Mouse (Mus musculus): Measurements from ENCODE around the gene Tpi1. TPM values are rescaled to one million over a fixed set of nuclear protein-coding genes. Genes with fewer than 3 reads are reported as not detected.
A peak's percentile ranks its signal among the peaks of the same experiment; 100 is the strongest.

Gene Tpi1
- polyA plus RNA-seq, 1 experiment from 2014 or later: 393 TPM

DNA sequence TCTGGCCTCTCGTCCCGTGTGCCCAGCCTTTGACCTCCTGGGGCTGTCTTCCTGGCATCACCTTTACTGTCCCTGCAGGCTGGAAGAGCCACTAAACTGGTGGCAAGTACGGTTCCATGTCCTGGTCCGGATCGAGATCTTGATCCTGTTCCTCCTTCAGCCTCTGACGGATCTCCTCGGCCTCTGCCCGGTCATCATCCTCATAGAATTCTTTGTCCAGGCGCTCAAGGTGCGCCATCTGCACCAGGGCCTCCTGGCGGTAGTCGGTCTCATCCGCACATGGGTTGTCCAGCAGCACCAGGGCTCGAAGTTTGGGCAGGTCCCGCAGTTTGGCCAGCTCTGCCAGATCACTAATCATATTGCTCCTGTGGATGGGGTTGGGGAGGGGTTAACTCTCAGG lies 43.6 kb downstream of the Tpi1 start:
- no peak overlapping the region for H3K27ac ChIP-seq (ENCODE audit: low read depth, low read length)
- ATAC-seq (ENCODE audit: low read depth): no peak
- H3K36me3 ChIP-seq (ENCODE audit: control insufficient read depth, insufficient read depth, low read length): no peaks in the 10 kb centered on the region
- peaks cover 9% of the 10 kb centered on the region for H3K4me1 ChIP-seq (ENCODE audit: control insufficient read depth, insufficient read depth, low read length)
- H3K9ac ChIP-seq (replicated peaks; ENCODE audit: low read depth, low read length): no peak overlapping the region
- no peaks in the 10 kb centered on the region; the same call in 1 of the 2 replicates for H3K27me3 ChIP-seq (ENCODE audit: control insufficient read depth, insufficient read depth, low read length)
- H3K4me2 ChIP-seq (ENCODE audit: low read depth, low read length): no peak overlapping the region
- no peaks in the 10 kb centered on the region for H3K9me3 ChIP-seq (ENCODE audit: control insufficient read depth, low read length)
- WGBS: 90% methylated on average over 15 of the region's 15 CpGs
- no peak overlapping the region for H3K4me3 ChIP-seq (ENCODE audit: low read depth, low read length)

GRCm38 (mm10) chr6:124770013-124770412 lies 44.1 kb downstream of the Tpi1 start:
- H3K4me1 ChIP-seq (ENCODE audit: control insufficient read depth, insufficient read depth, low read length): peaks cover 9% of the 10 kb centered on the region
- peak overlapping the region; percentile 71 for H3K4me2 ChIP-seq (ENCODE audit: low read depth, low read length)
- H3K27ac ChIP-seq (ENCODE audit: low read depth, low read length): peak overlapping the region; percentile 52
- peak overlapping the region; percentile 57 for H3K9ac ChIP-seq (replicated peaks; ENCODE audit: low read depth, low read length)
- no peak for ATAC-seq (ENCODE audit: low read depth)
- no peaks in the 10 kb centered on the region for H3K9me3 ChIP-seq (ENCODE audit: control insufficient read depth, low read length)
- H3K4me3 ChIP-seq (ENCODE audit: low read depth, low read length): peak overlapping the region; percentile 47
- no peaks in the 10 kb centered on the region; the same call in 1 of the 2 replicates for H3K27me3 ChIP-seq (ENCODE audit: control insufficient read depth, insufficient read depth, low read length)
- H3K36me3 ChIP-seq (ENCODE audit: control insufficient read depth, insufficient read depth, low read length): no peaks in the 10 kb centered on the region
- WGBS: 56% methylated on average over 7 of the region's 7 CpGs

GRCm38 (mm10) chr6:124769101-124769765 lies 44.9 kb downstream of the Tpi1 start, which contains the start of gene Eno2:
Gene Eno2, minus strand, starts transcription at chr6:124769673.
- Histone ChIP-seq H3K9ac (replicated peaks; ENCODE audit: low read depth, low read length) (peak within 1 kb of the TSS; percentile 57), H3K4me1 (ENCODE audit: control insufficient read depth, insufficient read depth, low read length) (peaks cover 9% of the 10 kb centered on the region), H3K9me3 (ENCODE audit: control insufficient read depth, low read length) (no peaks in the 10 kb centered on the region), H3K4me2 (ENCODE audit: low read depth, low read length) (peak within 1 kb of the TSS; percentile 71), H3K4me3 (ENCODE audit: low read depth, low read length) (peak within 1 kb of the TSS; percentile 47), H3K36me3 (ENCODE audit: control insufficient read depth, insufficient read depth, low read length) (no peaks in the 10 kb centered on the region), H3K27ac (ENCODE audit: low read depth, low read length) (peak within 1 kb of the TSS; percentile 64), H3K27me3 (ENCODE audit: control insufficient read depth, insufficient read depth, low read length) (no peaks in the 10 kb centered on the region; the same call in 1 of the 2 replicates)
- whole genome bisulfite sequencing: 2% methylated on average over 53 of the region's 54 CpGs
- peak; percentile 90 for ATAC-seq (ENCODE audit: low read depth)

DNA sequence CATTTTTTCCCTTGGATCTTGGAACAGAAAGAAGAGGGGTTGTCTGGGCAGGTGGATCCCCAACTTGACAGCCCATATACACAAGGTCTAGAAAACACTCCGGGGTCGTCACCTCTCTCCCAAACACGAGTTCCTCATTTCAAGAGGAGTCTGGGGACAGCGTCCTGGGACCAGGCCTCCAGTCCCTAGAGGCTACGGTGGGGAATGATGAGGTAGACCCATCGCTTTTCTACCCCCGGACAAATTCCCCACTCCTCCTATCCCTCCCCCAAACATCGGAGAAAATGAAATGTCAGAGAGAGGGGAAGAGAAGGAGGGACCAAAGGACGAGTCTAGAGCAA lies 45.4 kb downstream of the Tpi1 start:
- Histone ChIP-seq H3K36me3 (ENCODE audit: control insufficient read depth, insufficient read depth, low read length) (no peaks in the 10 kb centered on the region), H3K4me1 (ENCODE audit: control insufficient read depth, insufficient read depth, low read length) (peaks cover 9% of the 10 kb centered on the region), H3K9me3 (ENCODE audit: control insufficient read depth, low read length) (no peaks in the 10 kb centered on the region), H3K4me2 (ENCODE audit: low read depth, low read length) (peak overlapping the region; percentile 71), H3K9ac (replicated peaks; ENCODE audit: low read depth, low read length) (peak overlapping the region; percentile 57; the same call in 1 of the 2 replicates), H3K4me3 (ENCODE audit: low read depth, low read length) (peak overlapping the region; percentile 47), H3K27ac (ENCODE audit: low read depth, low read length) (peak overlapping the region; percentile 64; the same call in 1 of the 2 replicates), H3K27me3 (ENCODE audit: control insufficient read depth, insufficient read depth, low read length) (no peaks in the 10 kb centered on the region; the same call in 1 of the 2 replicates)
- peak; percentile 3; the same call in 1 of the 2 replicates for ATAC-seq (ENCODE audit: low read depth)
- 5% methylated on average over 9 of the region's 9 CpGs for WGBS

GRCm38 (mm10) chr6:124767920-124768703 lies 46.0 kb downstream of the Tpi1 start:
- peaks cover 9% of the 10 kb centered on the region for H3K4me1 ChIP-seq (ENCODE audit: control insufficient read depth, insufficient read depth, low read length)
- peak overlapping the region; percentile 47 for H3K4me3 ChIP-seq (ENCODE audit: low read depth, low read length)
- 28% methylated on average over 19 of the region's 19 CpGs for WGBS
- H3K4me2 ChIP-seq (ENCODE audit: low read depth, low read length): peak overlapping the region; percentile 71
- H3K27me3 ChIP-seq (ENCODE audit: control insufficient read depth, insufficient read depth, low read length): no peaks in the 10 kb centered on the region; the same call in 1 of the 2 replicates
- no peak overlapping the region for H3K27ac ChIP-seq (ENCODE audit: low read depth, low read length)
- H3K36me3 ChIP-seq (ENCODE audit: control insufficient read depth, insufficient read depth, low read length): no peaks in the 10 kb centered on the region
- peak overlapping the region; percentile 57; the same call in 1 of the 2 replicates for H3K9ac ChIP-seq (replicated peaks; ENCODE audit: low read depth, low read length)
- peak; percentile 39 for ATAC-seq (ENCODE audit: low read depth)
- no peaks in the 10 kb centered on the region for H3K9me3 ChIP-seq (ENCODE audit: control insufficient read depth, low read length)

GRCm38 (mm10) chr6:124767536-124767919 lies 46.6 kb downstream of the Tpi1 start:
- peak overlapping the region; percentile 71; the same call in 1 of the 2 replicates for H3K4me2 ChIP-seq (ENCODE audit: low read depth, low read length)
- H3K36me3 ChIP-seq (ENCODE audit: control insufficient read depth, insufficient read depth, low read length): no peaks in the 10 kb centered on the region
- no peaks in the 10 kb centered on the region for H3K9me3 ChIP-seq (ENCODE audit: control insufficient read depth, low read length)
- H3K9ac ChIP-seq (replicated peaks; ENCODE audit: low read depth, low read length): no peak overlapping the region
- peak overlapping the region; percentile 47; the same call in 1 of the 2 replicates for H3K4me3 ChIP-seq (ENCODE audit: low read depth, low read length)
- H3K27ac ChIP-seq (ENCODE audit: low read depth, low read length): no peak overlapping the region
- 50% methylated on average over 4 of the region's 4 CpGs for WGBS
- H3K4me1 ChIP-seq (ENCODE audit: control insufficient read depth, insufficient read depth, low read length): peaks cover 9% of the 10 kb centered on the region
- no peak for ATAC-seq (ENCODE audit: low read depth)
- H3K27me3 ChIP-seq (ENCODE audit: control insufficient read depth, insufficient read depth, low read length): no peaks in the 10 kb centered on the region; the same call in 1 of the 2 replicates

- no peak for ATAC-seq (ENCODE audit: low read depth)
- Histone ChIP-seq H3K4me1 (ENCODE audit: control insufficient read depth, insufficient read depth, low read length) (peaks cover 9% of the 10 kb centered on the region), H3K9me3 (ENCODE audit: control insufficient read depth, low read length) (no peaks in the 10 kb centered on the region), H3K27me3 (ENCODE audit: control insufficient read depth, insufficient read depth, low read length) (no peaks in the 10 kb centered on the region; the same call in 1 of the 2 replicates), H3K9ac (replicated peaks; ENCODE audit: low read depth, low read length) (no peak overlapping the region), H3K27ac (ENCODE audit: low read depth, low read length) (no peak overlapping the region), H3K4me2 (ENCODE audit: low read depth, low read length) (no peak overlapping the region), H3K36me3 (ENCODE audit: control insufficient read depth, insufficient read depth, low read length) (no peaks in the 10 kb centered on the region), H3K4me3 (ENCODE audit: low read depth, low read length) (no peak overlapping the region)
- WGBS: 85% methylated on average over 7 of the region's 7 CpGs
Measured at GRCm38 (mm10) chr6:124765951-124766350, 48.1 kb downstream of the Tpi1 start.

Measured in neural tube, embryonic 14.5 days (tissue).